Mouse (Mus musculus) kidney, adult 8-10 months (tissue): ENCODE measurements around the gene Ppp1r35.
A peak's percentile ranks its signal among the peaks of the same experiment; 100 is the strongest.

Source experiments
- DNase-seq, 2 experiments: peaks; one replicate each; pipeline ENCODE4 v3.0.0; 2022

Ppp1r35 gene

GRCm38 (mm10) chr5:137784546-137784945 lies 5.9 kb downstream of the Ppp1r35 start:
- no peak for DNase-seq

GRCm38 (mm10) chr5:137785164-137786031 lies 6.7 kb downstream of the Ppp1r35 start:
- peak in 1 of 2 experiments; percentile 33 for DNase-seq

GRCm38 (mm10) chr5:137786109-137786942 lies 7.7 kb downstream of the Ppp1r35 start:
- peak; percentile 99 for DNase-seq

GRCm38 (mm10) chr5:137787151-137787928 lies 8.7 kb downstream of the Ppp1r35 start, which contains the start of the genes Mepce and Zcwpw1:
TSS of gene Mepce (minus strand) at chr5:137787655.
TSS of gene Zcwpw1 (plus strand) at chr5:137787798.
- peak; percentile 95 to 96 for DNase-seq

GRCm38 (mm10) chr5:137788171-137788570 lies 9.5 kb downstream of the Ppp1r35 start:
- peak; percentile 35 to 50 for DNase-seq

GRCm38 (mm10) chr5:137788946-137789531 lies 10.4 kb downstream of the Ppp1r35 start:
- DNase-seq = no peak

GRCm38 (mm10) chr5:137791553-137791952 lies 12.9 kb downstream of the Ppp1r35 start:
- DNase-seq = no peak

- no peak for DNase-seq
Measured at GRCm38 (mm10) chr5:137796606-137797005, 18.0 kb downstream of the Ppp1r35 start.

- DNase-seq = no peak
Measured at GRCm38 (mm10) chr5:137800917-137801316, 22.3 kb downstream of the Ppp1r35 start.

GRCm38 (mm10) chr5:137806158-137806557 lies 27.5 kb downstream of the Ppp1r35 start:
- no peak for DNase-seq

GRCm38 (mm10) chr5:137808316-137808715 lies 29.7 kb downstream of the Ppp1r35 start:
- no peak for DNase-seq

- DNase-seq = no peak
Measured at GRCm38 (mm10) chr5:137817466-137818222, 39.0 kb downstream of the Ppp1r35 start.

GRCm38 (mm10) chr5:137822126-137822525 lies 43.5 kb downstream of the Ppp1r35 start:
- DNase-seq = no peak

GRCm38 (mm10) chr5:137822602-137823001 lies 44.0 kb downstream of the Ppp1r35 start:
- DNase-seq = no peak

GRCm38 (mm10) chr5:137823455-137824045 lies 44.9 kb downstream of the Ppp1r35 start:
- no peak for DNase-seq

- no peak for DNase-seq
Measured at GRCm38 (mm10) chr5:137825030-137825429, 46.4 kb downstream of the Ppp1r35 start.

- no peak for DNase-seq
Measured at GRCm38 (mm10) chr5:137825971-137826370, 47.3 kb downstream of the Ppp1r35 start.

GRCm38 (mm10) chr5:137826421-137826820 lies 47.8 kb downstream of the Ppp1r35 start:
- DNase-seq = no peak

- no peak for DNase-seq
Measured at GRCm38 (mm10) chr5:137828694-137829093, 50.0 kb downstream of the Ppp1r35 start.
